In the genomic region with DNA sequence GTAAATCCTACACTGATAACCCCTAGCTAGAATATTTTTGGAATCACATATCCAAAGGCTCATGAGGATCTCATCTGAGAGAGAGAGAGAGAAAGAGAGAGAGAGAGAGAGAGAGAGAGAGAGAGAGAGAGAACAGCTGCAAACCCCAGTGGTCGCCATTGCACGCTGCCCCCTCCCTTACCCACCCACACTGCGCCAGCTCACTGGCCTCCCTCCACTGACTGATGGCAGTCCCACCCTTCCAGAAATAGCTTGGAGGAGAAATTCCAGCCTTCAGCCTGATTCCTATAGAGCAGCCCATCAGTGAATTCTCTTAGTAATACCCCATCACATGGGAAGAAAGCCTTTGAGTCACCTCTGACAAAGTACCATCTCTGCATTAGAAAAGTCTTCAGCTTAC, we compare ENCODE assay signal across 19 mouse cellular contexts.
"Had no signal": no experiment of that assay in that cellular context is flagged by ENCODE, and none has a peak within 500 bp of the region (broad histone marks: within the 10 kb centered on the region; RNA-seq: fewer than 3 reads in every experiment).

No protein-coding gene starts in this region.

- H3K4me2 ChIP-seq: limb, embryonic 12.5 days; liver, embryonic 12.5 days; liver, embryonic 15.5 days; lung, embryonic 15.5 days; midbrain, embryonic 13.5 days had no signal

- H3K9me3 ChIP-seq: limb, embryonic 12.5 days; liver, embryonic 12.5 days; liver, embryonic 15.5 days; lung, embryonic 15.5 days; megakaryocyte, embryonic 14.5 days; midbrain, embryonic 10.5 days; midbrain, embryonic 13.5 days had no signal

- H3K4me3 ChIP-seq: left cerebral cortex, adult 2 months; limb, embryonic 12.5 days; liver, embryonic 12.5 days; liver, embryonic 15.5 days; lung, embryonic 15.5 days; megakaryocyte, embryonic 14.5 days; midbrain, embryonic 10.5 days; midbrain, embryonic 13.5 days had no signal

- H3K4me1 ChIP-seq: limb, embryonic 12.5 days; liver, embryonic 12.5 days; liver, embryonic 15.5 days; lung, embryonic 15.5 days; midbrain, embryonic 13.5 days had no signal

- ATAC-seq: liver, embryonic 12.5 days; midbrain, embryonic 13.5 days; midbrain, embryonic 16.5 days had no signal

- H3K27ac ChIP-seq: left cerebral cortex, adult 2 months; limb, embryonic 12.5 days; liver, embryonic 12.5 days; liver, embryonic 15.5 days; lung, embryonic 15.5 days; midbrain, embryonic 10.5 days; midbrain, embryonic 13.5 days; stomach, postnatal 0 days had no signal

- DNase-seq: kidney, postnatal 10 days; kidney, postnatal 36 days; layer of hippocampus, postnatal 36 days; liver; lung, adult 18-20 months; right cerebral cortex, adult 18-20 months; right cerebral cortex, postnatal 14 days; right cerebral cortex, postnatal 4 days; thymus, postnatal 4 days had no signal

- H3K36me3 ChIP-seq: limb, embryonic 12.5 days; liver, embryonic 12.5 days; liver, embryonic 15.5 days; lung, embryonic 15.5 days; midbrain, embryonic 10.5 days; midbrain, embryonic 13.5 days had no signal

- H3K9ac ChIP-seq: limb, embryonic 12.5 days; liver, embryonic 12.5 days; liver, embryonic 15.5 days; lung, embryonic 15.5 days; midbrain, embryonic 13.5 days had no signal

- H3K27me3 ChIP-seq: limb, embryonic 12.5 days; liver, embryonic 12.5 days; liver, embryonic 15.5 days; lung, embryonic 15.5 days; megakaryocyte, embryonic 14.5 days; midbrain, embryonic 13.5 days had no signal
